Mouse (Mus musculus): ENCODE results near the gene Btla.
A peak's percentile ranks its signal among the peaks of the same experiment; 100 is the strongest.

DNA sequence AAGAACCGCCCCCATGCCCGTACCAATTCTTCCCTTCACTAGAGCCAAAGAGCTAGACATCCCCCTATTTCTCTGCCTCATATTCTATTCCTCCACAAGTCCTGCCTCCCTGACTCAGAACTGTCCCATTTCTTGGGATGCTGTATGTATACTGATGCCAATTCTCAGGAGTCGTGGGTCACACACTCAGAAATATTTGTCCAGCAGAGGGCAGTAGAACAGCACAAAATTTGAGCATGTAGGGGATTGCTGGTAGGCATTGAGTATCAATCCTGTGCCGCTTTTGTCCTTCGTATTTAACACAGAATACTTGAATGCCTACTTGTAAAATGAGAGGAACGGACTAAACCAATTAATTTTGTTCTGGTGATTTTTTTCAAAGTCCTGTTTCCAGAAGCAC, 27.3 kb upstream of the Btla start:
- TF ChIP-seq CTCF (IDR thresholded peaks at IDR 0.05; ENCODE audit: low read depth) (peak; percentile 93), EP300 (optimal IDR thresholded peaks at IDR 0.05) (no peak)

Measured in stomach, postnatal 0 days (tissue).